Mouse (Mus musculus) lung, embryonic 14.5 days (tissue): ENCODE results near the gene Tex48. TPM values are rescaled to one million over a fixed set of nuclear protein-coding genes. Genes with fewer than 3 reads are reported as not detected.

Experiments used
- ATAC-seq: fragments of 200-750 bp; cut with Nextera tagmentation; 2 replicates; pipeline ENCODE4 v1.8.0; 2017; ENCODE audit warnings: mild to moderate bottlenecking, moderate TSS enrichment, moderate library complexity; ENCODE audit not compliant: insufficient read depth
- DNase-seq: peaks from one replicate; pipeline ENCODE4 v3.0.0-alpha.2; 2015
- H3K27ac ChIP-seq: fragments of 300-500 bp; sonication (generic); 2 replicates; pipeline ENCODE4 v1.5.1; 2014; ENCODE audit warnings: low read depth, mild to moderate bottlenecking, moderate library complexity
- H3K27me3 ChIP-seq: fragments of 300-500 bp; sonication (generic); 2 replicates; pipeline ENCODE4 v1.6.1; 2014; ENCODE audit warnings: low read length, control low read depth; ENCODE audit not compliant: insufficient read depth
- H3K36me3 ChIP-seq: fragments of 300-500 bp; sonication (generic); 2 replicates; pipeline ENCODE4 v1.6.1; 2014; ENCODE audit warnings: control low read depth; ENCODE audit not compliant: insufficient read depth
- H3K4me1 ChIP-seq: fragments of 300-500 bp; sonication (generic); 2 replicates; pipeline ENCODE4 v1.6.1; 2014; ENCODE audit warnings: antibody characterized with exemption, control low read depth; ENCODE audit not compliant: insufficient read depth
- H3K4me2 ChIP-seq: fragments of 300-500 bp; sonication (generic); 2 replicates; pipeline ENCODE4 v1.6.1; 2014; ENCODE audit warnings: mild to moderate bottlenecking
- H3K4me3 ChIP-seq: fragments of 300-500 bp; sonication (generic); 2 replicates; pipeline ENCODE4 v1.5.1; 2014; ENCODE audit warnings: low read depth, low read length
- H3K9ac ChIP-seq: fragments of 300-500 bp; sonication (generic); 2 replicates; pipeline ENCODE4 v1.6.1; 2014
- H3K9me3 ChIP-seq: fragments of 300-500 bp; sonication (generic); 2 replicates; pipeline ENCODE4 v1.6.1; 2016; ENCODE audit warnings: low read depth, low read length, control low read depth
- CTCF ChIP-seq: IDR thresholded peaks from 2 replicates; pipeline ENCODE4 v1.5.1; 2016; ENCODE audit warnings: antibody characterized with exemption, low read depth
- WGBS: fragments of 180-500 bp; shearing (Covaris S2); extraction: QIAGEN DNeasy Blood & Tissue Kit; methylation state at CpG from one replicate; pipeline ENCODE4 v1.1.7; 2014; 5-methylcytosine and 5-hydroxymethylcytosine counted together
- polyA plus RNA-seq: library from polyadenylated mRNA; unstranded; fragments of >200 nt; fragmentation: Nextera tagmentation; extraction: Ambion mirVana; gene quantifications from 2 replicates; pipeline ENCODE4 v1.2.1, GENCODE M21; 2014

Tex48 gene
- polyA plus RNA-seq, 1 experiment from 2014 or later = not detected

DNA sequence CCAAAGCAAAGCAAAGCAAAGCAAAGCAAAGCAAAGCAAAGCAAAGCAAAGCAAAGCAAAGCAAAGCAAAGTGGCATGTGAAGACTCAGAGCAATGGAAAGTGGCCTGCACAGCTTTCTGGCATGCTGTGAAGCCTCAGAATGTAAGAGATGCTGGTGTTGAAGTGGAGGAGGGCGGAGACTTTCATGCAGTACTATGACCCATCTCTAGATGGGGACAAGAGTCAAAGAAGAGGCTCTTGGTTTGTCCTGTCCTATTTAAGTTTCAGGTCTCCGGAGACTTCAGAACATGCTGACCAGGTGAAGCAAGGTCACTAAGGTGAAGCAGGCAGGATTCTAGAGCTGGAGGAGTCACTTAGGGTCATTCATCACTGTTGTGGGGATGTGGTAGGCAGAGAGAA is 367 bp downstream of the Tex48 start:
- ATAC-seq (no peak), DNase-seq (peak; percentile 17)
- 77% methylated on average over 2 of the region's 2 CpGs for WGBS

DNA sequence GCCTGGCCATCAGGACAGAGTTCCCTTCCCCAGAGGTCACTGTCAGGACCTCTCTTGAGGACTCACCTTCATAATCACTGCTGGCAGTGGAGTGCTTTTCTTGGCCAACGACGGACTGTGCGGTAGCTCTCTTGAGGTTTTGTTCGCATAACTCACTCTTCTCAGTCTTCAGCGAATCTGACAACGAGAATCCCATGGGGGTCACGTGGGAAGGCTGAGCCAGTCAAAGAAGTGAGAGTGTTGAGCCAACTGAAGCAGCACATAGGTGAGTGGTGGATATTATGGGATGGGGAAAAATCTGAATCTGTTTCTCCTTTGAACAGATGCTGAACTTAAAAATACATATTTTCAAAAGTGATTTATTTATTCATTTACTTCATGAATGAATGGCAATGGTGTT is 13.8 kb downstream of the Tex48 start:
- Histone ChIP-seq H3K4me3 (no peak overlapping the region), H3K36me3 (no peaks in the 10 kb centered on the region), H3K9ac (no peak overlapping the region), H3K9me3 (no peaks in the 10 kb centered on the region), H3K4me2 (no peak overlapping the region), H3K27me3 (no peaks in the 10 kb centered on the region), H3K27ac (no peak overlapping the region), H3K4me1 (no peaks in the 10 kb centered on the region)
- ATAC-seq = no peak
- no peak for DNase-seq
- WGBS = 64% methylated on average over 7 of the region's 7 CpGs
- TF ChIP-seq CTCF = no peak

More for the DNA sequence above, 367 bp downstream of the Tex48 start:
- H3K36me3 ChIP-seq = no peaks in the 10 kb centered on the region
- H3K4me2 ChIP-seq = no peak overlapping the region
- no peaks in the 10 kb centered on the region for H3K9me3 ChIP-seq
- H3K27me3 ChIP-seq = no peaks in the 10 kb centered on the region
- H3K4me1 ChIP-seq = no peaks in the 10 kb centered on the region
- H3K4me3 ChIP-seq = no peak overlapping the region
- H3K9ac ChIP-seq = no peak overlapping the region
- H3K27ac ChIP-seq = no peak overlapping the region
- TF ChIP-seq CTCF = no peak

GRCm38 (mm10) chr4:63605968-63606367 is 16.3 kb downstream of the Tex48 start:
- no peak for ATAC-seq
- Histone ChIP-seq H3K9me3 (no peaks in the 10 kb centered on the region), H3K4me1 (no peaks in the 10 kb centered on the region), H3K9ac (no peak overlapping the region), H3K4me2 (no peak overlapping the region), H3K27ac (no peak overlapping the region), H3K4me3 (no peak overlapping the region), H3K27me3 (no peaks in the 10 kb centered on the region), H3K36me3 (no peaks in the 10 kb centered on the region)
- no peak for TF ChIP-seq CTCF
- no peak for DNase-seq
- WGBS = 55% methylated on average over 1 of the region's 1 CpGs

GRCm38 (mm10) chr4:63605545-63605944 is 16.7 kb downstream of the Tex48 start:
- TF ChIP-seq CTCF = no peak
- ATAC-seq (no peak), DNase-seq (no peak)
- Histone ChIP-seq H3K4me2 (no peak overlapping the region), H3K27me3 (no peaks in the 10 kb centered on the region), H3K36me3 (no peaks in the 10 kb centered on the region), H3K9ac (no peak overlapping the region), H3K4me3 (no peak overlapping the region), H3K4me1 (no peaks in the 10 kb centered on the region), H3K27ac (no peak overlapping the region), H3K9me3 (no peaks in the 10 kb centered on the region)
- 77% methylated on average over 3 of the region's 3 CpGs for WGBS

DNA sequence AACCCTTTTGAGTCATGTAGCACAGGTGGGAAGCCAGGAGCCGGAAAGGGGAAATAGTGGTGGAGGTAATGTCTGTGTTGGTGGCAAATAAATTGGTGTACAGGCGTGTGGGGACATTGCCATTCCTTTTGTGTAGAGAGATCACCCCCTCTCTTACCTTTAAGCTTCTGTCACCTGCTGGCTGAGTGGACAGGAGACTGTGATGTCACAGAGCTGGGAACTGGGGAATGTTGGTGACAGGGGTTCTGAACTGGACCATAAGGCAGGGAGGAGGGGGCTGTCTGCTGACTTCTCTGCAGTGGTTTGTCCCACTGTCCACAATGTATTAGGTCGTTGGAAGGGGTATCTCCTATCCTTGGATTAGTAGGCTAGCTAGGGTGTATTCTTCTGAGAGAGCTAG is 17.3 kb downstream of the Tex48 start, which contains the start of gene Gm11213:
TSS of gene Gm11213 (minus strand) at position 317 of the 400 bp plus-strand sequence.
- no peak for TF ChIP-seq CTCF
- Histone ChIP-seq H3K9ac (no peak within 1 kb of the TSS), H3K4me3 (no peak within 1 kb of the TSS), H3K27ac (no peak within 1 kb of the TSS), H3K9me3 (no peaks in the 10 kb centered on the region), H3K36me3 (no peaks in the 10 kb centered on the region), H3K4me2 (no peak within 1 kb of the TSS), H3K27me3 (no peaks in the 10 kb centered on the region), H3K4me1 (no peaks in the 10 kb centered on the region)
- DNase-seq = no peak
- ATAC-seq = no peak
- 69% methylated on average over 3 of the region's 3 CpGs for WGBS

- no peaks in the 10 kb centered on the region for H3K9me3 ChIP-seq
- H3K27me3 ChIP-seq = no peaks in the 10 kb centered on the region
- no peak overlapping the region for H3K4me2 ChIP-seq
- no peak for TF ChIP-seq CTCF
- DNase-seq (no peak), ATAC-seq (no peak)
- no peak overlapping the region for H3K4me3 ChIP-seq
- no peaks in the 10 kb centered on the region for H3K36me3 ChIP-seq
- H3K9ac ChIP-seq = no peak overlapping the region
- H3K4me1 ChIP-seq = no peaks in the 10 kb centered on the region
- H3K27ac ChIP-seq = no peak overlapping the region
These were observed 21.0 kb downstream of the Tex48 start for GRCm38 (mm10) chr4:63601263-63601662.

DNA sequence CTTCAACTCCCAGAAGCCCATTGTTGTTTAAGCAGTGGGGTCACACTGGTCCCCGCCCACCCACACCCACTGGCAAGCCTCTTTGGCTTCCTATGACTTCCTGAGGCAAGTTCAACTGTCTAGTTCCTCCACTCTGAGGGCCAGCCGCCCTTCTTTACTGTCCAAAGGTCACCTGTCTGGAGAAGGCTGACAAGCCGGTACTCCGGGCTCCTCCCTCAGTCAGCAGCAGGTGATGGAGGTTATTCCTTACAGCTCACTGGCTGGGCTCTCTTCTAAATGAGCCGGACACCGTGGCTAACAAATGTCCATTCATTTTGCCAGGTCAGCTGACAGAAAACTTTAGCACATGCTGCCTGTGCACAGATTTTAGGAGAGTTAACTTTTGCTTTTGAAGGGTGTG is 21.4 kb downstream of the Tex48 start:
- DNase-seq (no peak), ATAC-seq (no peak)
- H3K4me2 ChIP-seq = no peak overlapping the region
- H3K36me3 ChIP-seq = no peaks in the 10 kb centered on the region
- no peak overlapping the region for H3K4me3 ChIP-seq
- H3K4me1 ChIP-seq = no peaks in the 10 kb centered on the region
- no peaks in the 10 kb centered on the region for H3K27me3 ChIP-seq
- WGBS = 76% methylated on average over 6 of the region's 6 CpGs
- H3K9ac ChIP-seq = no peak overlapping the region
- H3K9me3 ChIP-seq = no peaks in the 10 kb centered on the region
- H3K27ac ChIP-seq = no peak overlapping the region
- no peak for TF ChIP-seq CTCF

DNA sequence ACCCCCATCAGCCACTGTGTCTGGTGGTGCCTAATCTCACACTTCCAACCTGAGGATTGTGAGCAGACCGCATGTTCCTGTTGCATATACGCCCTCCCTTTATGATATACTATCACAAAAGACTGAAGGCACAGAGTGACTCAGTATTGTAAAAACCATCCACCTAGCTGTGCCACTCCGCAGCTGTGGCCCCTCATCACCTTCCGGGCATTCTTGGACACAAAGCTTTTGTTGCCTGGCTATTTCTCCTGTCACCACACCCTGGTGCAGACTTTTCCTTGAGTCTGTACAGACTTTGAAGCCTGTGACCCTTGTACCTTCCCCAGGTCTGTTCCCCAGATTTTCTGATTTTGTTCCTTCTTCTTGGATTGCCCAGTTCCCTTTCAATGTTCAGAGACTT is 26.2 kb downstream of the Tex48 start:
- no peak for TF ChIP-seq CTCF
- Histone ChIP-seq H3K36me3 (no peaks in the 10 kb centered on the region), H3K9me3 (no peaks in the 10 kb centered on the region), H3K27ac (no peak overlapping the region), H3K4me2 (no peak overlapping the region), H3K4me3 (no peak overlapping the region), H3K27me3 (no peaks in the 10 kb centered on the region), H3K9ac (no peak overlapping the region), H3K4me1 (peaks cover 2% of the 10 kb centered on the region; the same call in 1 of the 2 replicates)
- ATAC-seq (no peak), DNase-seq (no peak)
- 95% methylated on average over 4 of the region's 4 CpGs for WGBS
